ENCODE assay signal across 12 mouse cellular contexts in genomic region chrX:151946986-151947385, GRCm38 (mm10). TPM values are rescaled to one million over a fixed set of nuclear protein-coding genes. Genes with fewer than 3 reads are reported as not detected.
A peak's percentile ranks its signal among the peaks of the same experiment; 100 is the strongest.
DNase-seq lines count a peak whose midpoint lies in the region; ATAC-seq and TF ChIP-seq lines count a peak whose summit lies in the region.
"Had no signal": no experiment of that assay in that cellular context is flagged by ENCODE, and none has a peak within 500 bp of the region (broad histone marks: within the 10 kb centered on the region; RNA-seq: fewer than 3 reads in every experiment).

No protein-coding gene starts in this region.

- H3K27ac ChIP-seq in limb, embryonic 14.5 days (replicated peaks; ENCODE audit: low read depth, low read length): no peak overlapping the region
- H3K27ac ChIP-seq in limb, embryonic 10.5 days: no peak overlapping the region
- H3K27ac ChIP-seq: liver, embryonic 14.5 days had no signal

- H3K4me1 ChIP-seq in limb, embryonic 14.5 days (ENCODE audit: control insufficient read depth, insufficient read depth, low read length): no peaks in the 10 kb centered on the region
- H3K4me1 ChIP-seq in limb, embryonic 10.5 days: no peaks in the 10 kb centered on the region

- H3K4me2 ChIP-seq in limb, embryonic 14.5 days (replicated peaks; ENCODE audit: low read depth, low read length, severe bottlenecking): no peak overlapping the region
- H3K4me2 ChIP-seq: heart, embryonic 11.5 days had no signal

- no peak for TF ChIP-seq POLR2A in limb, embryonic 14.5 days (IDR thresholded peaks at IDR 0.05; ENCODE audit: borderline replicate concordance, extremely low read depth, insufficient read depth, insufficient read length)

- WGBS in limb, embryonic 14.5 days: 65% methylated on average over 1 of the region's 1 CpGs
- 50% methylated on average over 1 of the region's 1 CpGs for WGBS in limb, embryonic 10.5 days

- no peak overlapping the region for H3K9ac ChIP-seq in limb, embryonic 14.5 days (ENCODE audit: low read depth, low read length, severe bottlenecking)
- H3K9ac ChIP-seq: liver, embryonic 14.5 days had no signal

- no peaks in the 10 kb centered on the region for H3K36me3 ChIP-seq in limb, embryonic 14.5 days (ENCODE audit: control insufficient read depth, insufficient read depth, low read length)
- H3K36me3 ChIP-seq in limb, embryonic 10.5 days: no peaks in the 10 kb centered on the region

- H3K4me3 ChIP-seq in limb, embryonic 14.5 days (replicated peaks; ENCODE audit: low read length): no peak overlapping the region
- H3K4me3 ChIP-seq in limb, embryonic 10.5 days: no peak overlapping the region
- H3K4me3 ChIP-seq: erythroblast, embryonic 14.5 days had no signal

- ATAC-seq in limb, embryonic 14.5 days (ENCODE audit: low FRiP score, low read depth): no peak

- no peaks in the 10 kb centered on the region for H3K9me3 ChIP-seq in limb, embryonic 14.5 days (ENCODE audit: control insufficient read depth, low read length)
- H3K9me3 ChIP-seq in limb, embryonic 10.5 days (replicated peaks): no peaks in the 10 kb centered on the region

- peak; percentile 16 for DNase-seq in embryo, embryonic 10 days (ENCODE audit: low spot score)
- DNase-seq in embryo, embryonic 9.5 days (ENCODE audit: extremely low spot score): no peak
- peak; percentile 5 for DNase-seq in limb, embryonic 14.5 days (ENCODE audit: low spot score)
- no peak for DNase-seq in limb, embryonic 10.5 days (ENCODE audit: low spot score)
- peak; percentile 53 for DNase-seq in adipocyte (ENCODE audit: low spot score)
- peak; percentile 34 for DNase-seq in lung, postnatal 36 days
- DNase-seq in gastrocnemius, adult 18-20 months (ENCODE audit: low spot score): no peak
- no peak for DNase-seq in cerebellum, postnatal 14 days
- DNase-seq: layer of hippocampus, adult 9-11 months had no signal

- H3K27me3 ChIP-seq in limb, embryonic 14.5 days (ENCODE audit: control insufficient read depth, insufficient read depth, low read length): no peaks in the 10 kb centered on the region
- H3K27me3 ChIP-seq in limb, embryonic 10.5 days (ENCODE audit: low read depth, poor library complexity, severe bottlenecking): peaks cover 58% of the 10 kb centered on the region

RNA-seq across cellular contexts. Expression of gene Hsd17b10, which starts 54.7 kb away (rescaled TPM):
- polyA plus RNA-seq in limb, embryonic 14.5 days (2012; rRNA removed): 94.4 and 98.9 TPM in 2 replicates
- polyA plus RNA-seq in limb, embryonic 14.5 days (2014; fragmentation: Nextera tagmentation; extraction: Ambion mirVana): 222 and 235 TPM in 2 replicates
- polyA plus RNA-seq in limb, embryonic 10.5 days (2016; fragmentation: Nextera tagmentation; extraction: Ambion mirVana): 256 and 258 TPM in 2 replicates
- total RNA-seq in gastrocnemius, adult 18-20 months (2021): 100 to 1,000 TPM in 1 of 2 experiments, 10 to 100 TPM in 1; 87.1 to 105 TPM

Comparison
In these comparisons a context has a peak if more than half of its experiments do, and no peak if none do; other contexts are left out.
1. DNase-seq: peak in embryo, embryonic 10 days (single experiment), limb, embryonic 14.5 days (single experiment), adipocyte (single experiment) and lung, postnatal 36 days (single experiment); none in embryo, embryonic 9.5 days (single experiment), limb, embryonic 10.5 days (single experiment), gastrocnemius, adult 18-20 months (single experiment) and cerebellum, postnatal 14 days (0 of 2).